Mouse (Mus musculus): ENCODE measurements around the gene Olfr279.

Gene Olfr279

GRCm38 (mm10) chr15:98541064-98541463 is 48.9 kb downstream of the Olfr279 start:
- ATAC-seq (ENCODE audit: insufficient number of reproducible peaks, low FRiP score, low TSS enrichment) = no peak

- ATAC-seq (ENCODE audit: insufficient number of reproducible peaks, low FRiP score, low TSS enrichment) = no peak
Observed at GRCm38 (mm10) chr15:98543341-98543740, 51.1 kb downstream of the Olfr279 start.

DNA sequence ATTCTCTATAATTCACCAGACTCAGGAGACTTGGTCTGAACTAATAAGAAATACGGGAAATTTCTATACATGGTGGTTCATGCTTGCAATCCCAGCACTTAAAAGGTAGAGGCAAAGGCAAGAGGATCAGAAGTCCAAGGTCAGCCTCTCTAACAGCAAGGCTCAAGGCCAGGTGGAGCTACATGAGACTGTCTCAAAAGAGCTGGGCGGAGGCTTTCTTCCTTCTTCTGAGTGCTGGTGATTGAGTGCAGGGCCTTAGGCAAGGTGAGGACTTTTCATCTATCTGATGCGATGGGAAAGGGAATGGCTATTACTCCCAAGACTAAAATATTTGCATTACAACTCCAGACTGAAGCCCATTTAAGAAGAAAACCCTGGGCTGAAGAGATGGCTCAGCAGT is 52.9 kb downstream of the Olfr279 start:
- ATAC-seq (ENCODE audit: insufficient number of reproducible peaks, low FRiP score, low TSS enrichment) = no peak

DNA sequence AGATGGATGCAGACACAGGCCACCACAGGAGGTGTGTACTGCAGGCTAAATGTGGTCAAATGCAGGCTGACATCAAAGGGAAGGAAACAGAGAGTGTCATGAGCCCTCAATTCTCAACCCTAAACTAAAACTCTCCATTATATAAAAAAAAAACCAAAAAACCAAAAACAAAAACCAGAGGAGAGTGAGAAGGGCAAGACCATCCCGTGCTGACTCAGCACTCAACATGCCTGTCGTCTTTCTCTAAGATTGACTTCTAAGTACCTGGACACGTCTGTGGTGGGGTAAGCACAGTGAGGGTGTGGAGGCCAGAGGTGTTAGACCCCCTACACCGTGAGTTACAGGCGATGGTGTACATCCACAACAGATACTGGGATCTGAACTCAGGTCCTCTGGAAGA is 54.6 kb downstream of the Olfr279 start:
- ATAC-seq (ENCODE audit: insufficient number of reproducible peaks, low FRiP score, low TSS enrichment) = no peak

Measured in cerebellum, adult (tissue).